Mouse (Mus musculus): Measurements from ENCODE around the gene Med28. TPM values are rescaled to one million over a fixed set of nuclear protein-coding genes. Genes with fewer than 3 reads are reported as not detected.

The Med28 gene
- polyA plus RNA-seq, 1 experiment from 2014 or later, result 363 TPM

GRCm38 (mm10) chr5:45496042-45496441 is 24.0 kb upstream of the Med28 start:
- Histone ChIP-seq H3K4me2 (ENCODE audit: low read length) (no peak overlapping the region), H3K9me3 (replicated peaks; ENCODE audit: control insufficient read depth, low read length) (no peaks in the 10 kb centered on the region), H3K36me3 (ENCODE audit: control insufficient read depth, insufficient read depth, low read length) (peaks cover 10% of the 10 kb centered on the region; the same call in 1 of the 2 replicates), H3K27ac (ENCODE audit: low read depth, low read length) (no peak overlapping the region), H3K27me3 (replicated peaks; ENCODE audit: control insufficient read depth, insufficient read depth, low read length) (no peaks in the 10 kb centered on the region), H3K4me3 (ENCODE audit: low read depth, low read length) (no peak overlapping the region), H3K9ac (ENCODE audit: low read length) (no peak overlapping the region), H3K4me1 (ENCODE audit: control insufficient read depth, insufficient read depth, low read length) (peaks cover 2% of the 10 kb centered on the region; the same call in 1 of the 2 replicates)
- ATAC-seq (no peak), DNase-seq (ENCODE audit: low spot score) (no peak)

GRCm38 (mm10) chr5:45496479-45496878 is 23.6 kb upstream of the Med28 start:
- no peak for DNase-seq (ENCODE audit: low spot score)
- H3K4me1 ChIP-seq (ENCODE audit: control insufficient read depth, insufficient read depth, low read length), result peaks cover 2% of the 10 kb centered on the region; the same call in 1 of the 2 replicates
- no peak overlapping the region for H3K4me3 ChIP-seq (ENCODE audit: low read depth, low read length)
- H3K9me3 ChIP-seq (replicated peaks; ENCODE audit: control insufficient read depth, low read length), result no peaks in the 10 kb centered on the region
- WGBS, result 92% methylated on average over 4 of the region's 4 CpGs
- H3K27me3 ChIP-seq (replicated peaks; ENCODE audit: control insufficient read depth, insufficient read depth, low read length), result no peaks in the 10 kb centered on the region
- peaks cover 10% of the 10 kb centered on the region; the same call in 1 of the 2 replicates for H3K36me3 ChIP-seq (ENCODE audit: control insufficient read depth, insufficient read depth, low read length)
- no peak for ATAC-seq
- no peak overlapping the region for H3K9ac ChIP-seq (ENCODE audit: low read length)
- H3K27ac ChIP-seq (ENCODE audit: low read depth, low read length), result no peak overlapping the region
- H3K4me2 ChIP-seq (ENCODE audit: low read length), result no peak overlapping the region

GRCm38 (mm10) chr5:45496930-45497550 is 23.0 kb upstream of the Med28 start:
- DNase-seq (ENCODE audit: low spot score), result no peak

GRCm38 (mm10) chr5:45497564-45497963 is 22.5 kb upstream of the Med28 start:
- Histone ChIP-seq H3K4me3 (ENCODE audit: low read depth, low read length) (no peak overlapping the region), H3K27me3 (replicated peaks; ENCODE audit: control insufficient read depth, insufficient read depth, low read length) (no peaks in the 10 kb centered on the region), H3K4me1 (ENCODE audit: control insufficient read depth, insufficient read depth, low read length) (peaks cover 2% of the 10 kb centered on the region; the same call in 1 of the 2 replicates), H3K27ac (ENCODE audit: low read depth, low read length) (no peak overlapping the region), H3K9ac (ENCODE audit: low read length) (no peak overlapping the region), H3K36me3 (ENCODE audit: control insufficient read depth, insufficient read depth, low read length) (peaks cover 15% of the 10 kb centered on the region; the same call in 1 of the 2 replicates), H3K9me3 (replicated peaks; ENCODE audit: control insufficient read depth, low read length) (no peaks in the 10 kb centered on the region), H3K4me2 (ENCODE audit: low read length) (no peak overlapping the region)
- DNase-seq (ENCODE audit: low spot score) (no peak), ATAC-seq (no peak)
- WGBS, result 88% methylated on average over 5 of the region's 5 CpGs

More at GRCm38 (mm10) chr5:45496930-45497550, 23.0 kb upstream of the Med28 start:
- Histone ChIP-seq H3K9ac (ENCODE audit: low read length) (no peak overlapping the region), H3K36me3 (ENCODE audit: control insufficient read depth, insufficient read depth, low read length) (peaks cover 13% of the 10 kb centered on the region; the same call in 1 of the 2 replicates), H3K4me3 (ENCODE audit: low read depth, low read length) (no peak overlapping the region), H3K9me3 (replicated peaks; ENCODE audit: control insufficient read depth, low read length) (no peaks in the 10 kb centered on the region), H3K4me1 (ENCODE audit: control insufficient read depth, insufficient read depth, low read length) (peaks cover 2% of the 10 kb centered on the region; the same call in 1 of the 2 replicates), H3K27me3 (replicated peaks; ENCODE audit: control insufficient read depth, insufficient read depth, low read length) (no peaks in the 10 kb centered on the region), H3K4me2 (ENCODE audit: low read length) (no peak overlapping the region), H3K27ac (ENCODE audit: low read depth, low read length) (no peak overlapping the region)
- ATAC-seq, result no peak
- WGBS, result 82% methylated on average over 12 of the region's 12 CpGs

GRCm38 (mm10) chr5:45510071-45510470 is 10.0 kb upstream of the Med28 start:
- 89% methylated on average over 7 of the region's 7 CpGs for WGBS

GRCm38 (mm10) chr5:45512908-45513307 is 7.1 kb upstream of the Med28 start:
- no peak overlapping the region for H3K9ac ChIP-seq (ENCODE audit: low read length)
- no peaks in the 10 kb centered on the region for H3K27me3 ChIP-seq (replicated peaks; ENCODE audit: control insufficient read depth, insufficient read depth, low read length)
- WGBS, result 91% methylated on average over 6 of the region's 6 CpGs
- peaks cover 36% of the 10 kb centered on the region for H3K36me3 ChIP-seq (ENCODE audit: control insufficient read depth, insufficient read depth, low read length)
- H3K27ac ChIP-seq (ENCODE audit: low read depth, low read length), result no peak overlapping the region
- ATAC-seq (no peak), DNase-seq (ENCODE audit: low spot score) (no peak)
- H3K4me1 ChIP-seq (ENCODE audit: control insufficient read depth, insufficient read depth, low read length), result no peaks in the 10 kb centered on the region
- no peak overlapping the region for H3K4me3 ChIP-seq (ENCODE audit: low read depth, low read length)
- H3K4me2 ChIP-seq (ENCODE audit: low read length), result no peak overlapping the region
- H3K9me3 ChIP-seq (replicated peaks; ENCODE audit: control insufficient read depth, low read length), result no peaks in the 10 kb centered on the region

More at GRCm38 (mm10) chr5:45510071-45510470, 10.0 kb upstream of the Med28 start:
- H3K4me3 ChIP-seq (ENCODE audit: low read depth, low read length), result no peak overlapping the region
- no peaks in the 10 kb centered on the region for H3K9me3 ChIP-seq (replicated peaks; ENCODE audit: control insufficient read depth, low read length)
- H3K27me3 ChIP-seq (replicated peaks; ENCODE audit: control insufficient read depth, insufficient read depth, low read length), result no peaks in the 10 kb centered on the region
- peaks cover 62% of the 10 kb centered on the region for H3K36me3 ChIP-seq (ENCODE audit: control insufficient read depth, insufficient read depth, low read length)
- no peaks in the 10 kb centered on the region for H3K4me1 ChIP-seq (ENCODE audit: control insufficient read depth, insufficient read depth, low read length)
- no peak for DNase-seq (ENCODE audit: low spot score)
- H3K27ac ChIP-seq (ENCODE audit: low read depth, low read length), result no peak overlapping the region
- H3K9ac ChIP-seq (ENCODE audit: low read length), result no peak overlapping the region
- no peak for ATAC-seq
- H3K4me2 ChIP-seq (ENCODE audit: low read length), result no peak overlapping the region

- Histone ChIP-seq H3K27ac (ENCODE audit: low read depth, low read length) (no peak overlapping the region), H3K27me3 (replicated peaks; ENCODE audit: control insufficient read depth, insufficient read depth, low read length) (no peaks in the 10 kb centered on the region), H3K4me1 (ENCODE audit: control insufficient read depth, insufficient read depth, low read length) (no peaks in the 10 kb centered on the region), H3K9me3 (replicated peaks; ENCODE audit: control insufficient read depth, low read length) (no peaks in the 10 kb centered on the region), H3K9ac (ENCODE audit: low read length) (no peak overlapping the region), H3K36me3 (ENCODE audit: control insufficient read depth, insufficient read depth, low read length) (peaks cover 31% of the 10 kb centered on the region), H3K4me3 (ENCODE audit: low read depth, low read length) (no peak overlapping the region), H3K4me2 (ENCODE audit: low read length) (no peak overlapping the region)
- 87% methylated on average over 2 of the region's 2 CpGs for WGBS
- DNase-seq (ENCODE audit: low spot score), result no peak
- no peak for ATAC-seq
Measured at GRCm38 (mm10) chr5:45513511-45513910, 6.5 kb upstream of the Med28 start.

- Histone ChIP-seq H3K9me3 (replicated peaks; ENCODE audit: control insufficient read depth, low read length) (no peaks in the 10 kb centered on the region), H3K4me3 (ENCODE audit: low read depth, low read length) (no peak overlapping the region), H3K9ac (ENCODE audit: low read length) (no peak overlapping the region), H3K4me1 (ENCODE audit: control insufficient read depth, insufficient read depth, low read length) (no peaks in the 10 kb centered on the region), H3K27ac (ENCODE audit: low read depth, low read length) (no peak overlapping the region), H3K36me3 (ENCODE audit: control insufficient read depth, insufficient read depth, low read length) (peaks cover 29% of the 10 kb centered on the region), H3K27me3 (replicated peaks; ENCODE audit: control insufficient read depth, insufficient read depth, low read length) (no peaks in the 10 kb centered on the region), H3K4me2 (ENCODE audit: low read length) (no peak overlapping the region)
- DNase-seq (ENCODE audit: low spot score), result no peak
- WGBS, result 83% methylated on average over 1 of the region's 1 CpGs
- no peak for ATAC-seq
Measured at GRCm38 (mm10) chr5:45514599-45514998, 5.4 kb upstream of the Med28 start.

GRCm38 (mm10) chr5:45515151-45515743 is 4.8 kb upstream of the Med28 start:
- H3K4me3 ChIP-seq (ENCODE audit: low read depth, low read length), result no peak overlapping the region
- peaks cover 24% of the 10 kb centered on the region for H3K36me3 ChIP-seq (ENCODE audit: control insufficient read depth, insufficient read depth, low read length)
- no peaks in the 10 kb centered on the region for H3K4me1 ChIP-seq (ENCODE audit: control insufficient read depth, insufficient read depth, low read length)
- ATAC-seq, result no peak
- no peak overlapping the region for H3K4me2 ChIP-seq (ENCODE audit: low read length)
- H3K27me3 ChIP-seq (replicated peaks; ENCODE audit: control insufficient read depth, insufficient read depth, low read length), result no peaks in the 10 kb centered on the region
- H3K27ac ChIP-seq (ENCODE audit: low read depth, low read length), result no peak overlapping the region
- WGBS, result 89% methylated on average over 10 of the region's 10 CpGs
- no peak for DNase-seq (ENCODE audit: low spot score)
- no peaks in the 10 kb centered on the region for H3K9me3 ChIP-seq (replicated peaks; ENCODE audit: control insufficient read depth, low read length)
- H3K9ac ChIP-seq (ENCODE audit: low read length), result no peak overlapping the region

Measured in forebrain, embryonic 14.5 days (tissue).